Mouse (Mus musculus): ENCODE measurements around the gene Uggt1.

- no peak for TF ChIP-seq POLR2A (IDR thresholded peaks at IDR 0.05; ENCODE audit: insufficient read depth, low read length)
- no peak for TF ChIP-seq CTCF (IDR thresholded peaks at IDR 0.05; ENCODE audit: low read depth, low read length)
These were observed 16.1 kb downstream of the Uggt1 start for GRCm38 (mm10) chr1:36228461-36228860.
